Mouse (Mus musculus): Measurements from ENCODE around the gene Fbxl19.

- TF ChIP-seq CTCF (IDR thresholded peaks at IDR 0.05) = peak; percentile 12; the same call in 1 of the 2 replicates
- 0 out of 2 replicates have a peak, but pooled peaks have one; percentile 2 for TF ChIP-seq EP300 (IDR thresholded peaks at IDR 0.05; ENCODE audit: insufficient read depth, low read depth, low read length)
Measured at GRCm38 (mm10) chr7:127814241-127814921, 70.0 kb downstream of the Fbxl19 start.
